Mouse (Mus musculus) cortical plate, adult 2 months (tissue): Measurements from ENCODE around the gene Ephx4.
A peak's percentile ranks its signal among the peaks of the same experiment; 100 is the strongest.

Experiments used
- CTCF ChIP-seq: fragments of 200-500 bp; IDR thresholded peaks from 2 replicates; pipeline ENCODE4 v1.5.1; 2011; ENCODE audit warnings: mild to moderate bottlenecking, control low read depth, low read length; ENCODE audit not compliant: insufficient read depth; ENCODE audit errors: extremely low read depth
- POLR2A ChIP-seq: fragments of 200-500 bp; IDR thresholded peaks from 2 replicates; pipeline ENCODE4 v1.6.1; 2011; ENCODE audit warnings: mild to moderate bottlenecking, low read length, control low read depth; ENCODE audit not compliant: insufficient read depth; ENCODE audit errors: extremely low read depth

DNA sequence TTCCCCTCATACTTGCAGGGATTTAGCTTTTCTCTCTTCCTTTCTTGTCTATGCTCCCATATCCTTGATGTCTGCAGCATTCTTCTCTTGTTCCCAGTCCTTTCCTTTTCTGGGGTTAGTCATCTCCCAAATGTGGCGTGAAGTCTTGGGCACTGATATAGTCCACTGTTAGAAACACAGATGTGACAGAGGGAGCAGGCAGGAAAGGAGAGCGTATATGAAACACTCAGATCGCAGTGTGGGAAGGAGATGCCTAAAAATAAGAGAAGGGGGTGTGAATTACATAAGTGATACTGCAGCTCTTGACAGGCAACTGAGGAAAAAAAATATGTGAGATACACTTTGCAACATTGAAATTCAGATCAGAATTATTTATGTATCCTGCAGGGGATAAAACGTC is 2.8 kb downstream of the Ephx4 start:
- TF ChIP-seq CTCF (no peak), POLR2A (peak; percentile 76; the same call in 1 of the 2 replicates)
